Mouse (Mus musculus): Measurements from ENCODE around the gene Shpk.

DNA sequence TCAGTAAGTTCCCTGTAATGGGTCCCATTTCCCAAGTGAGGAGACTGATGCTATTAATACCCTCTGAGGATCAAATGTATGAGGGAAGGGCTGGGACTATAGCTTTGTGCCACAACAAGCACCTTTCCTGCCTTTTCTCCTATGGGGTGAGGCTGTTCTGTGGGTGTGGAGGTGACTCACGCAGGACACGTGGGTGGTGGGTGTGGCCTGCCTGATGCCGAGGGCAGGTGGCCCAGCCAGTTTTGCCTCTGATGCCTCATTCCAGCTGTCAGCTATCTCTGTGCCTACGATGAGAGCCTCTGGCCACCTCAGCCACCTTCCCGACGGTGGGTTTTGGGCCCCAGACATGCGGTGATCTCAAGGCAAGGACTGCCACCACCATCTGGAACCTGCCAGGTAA, 68.0 kb downstream of the Shpk start, which contains the start of gene Trpv3:
- TF ChIP-seq CTCF (IDR thresholded peaks at IDR 0.05; ENCODE audit: borderline replicate concordance, extremely low read depth, insufficient read depth, insufficient read length) = no peak
- TF ChIP-seq POLR2A (IDR thresholded peaks at IDR 0.05; ENCODE audit: borderline replicate concordance, extremely low read depth, insufficient read depth, insufficient read length, poor library complexity, severe bottlenecking) = no peak
